Comparison of ENCODE assay signal across 17 mouse cellular contexts in the genomic region with DNA sequence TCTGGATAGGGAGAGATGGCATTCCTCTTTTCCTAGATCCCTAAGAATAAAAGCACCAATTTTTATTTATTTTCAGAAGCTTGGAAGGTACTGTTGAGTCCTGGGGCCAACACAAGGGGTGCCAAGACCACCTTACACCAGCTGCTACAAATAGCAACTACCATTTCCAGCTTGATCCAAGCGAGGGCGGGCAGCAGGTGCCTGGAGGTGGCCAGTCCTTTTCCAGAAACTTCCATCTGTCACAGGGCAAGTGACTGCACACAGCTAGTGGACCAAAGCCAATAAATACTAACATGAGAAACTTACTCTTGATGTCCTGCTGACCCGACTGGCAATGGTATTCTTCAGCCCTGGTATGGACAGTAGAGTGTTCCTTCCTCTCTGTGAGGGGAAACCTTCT.
A peak's percentile ranks its signal among the peaks of the same experiment; 100 is the strongest.
DNase-seq lines count a peak whose midpoint lies in the region; TF ChIP-seq lines count a peak whose summit lies in the region.
"Had no signal": no experiment of that assay in that cellular context is flagged by ENCODE, and none has a peak within 500 bp of the region (broad histone marks: within the 10 kb centered on the region; RNA-seq: fewer than 3 reads in every experiment).

No protein-coding gene starts in this region.

- 9% methylated on average over 3 of the region's 3 CpGs for WGBS in cerebellum, adult 2 months

- no peaks in the 10 kb centered on the region for H3K27me3 ChIP-seq in cerebellum, adult 2 months (ENCODE audit: control insufficient read depth, insufficient read depth, low read length)
- H3K27me3 ChIP-seq: forebrain, embryonic 13.5 days; heart, embryonic 12.5 days; hindbrain, embryonic 15.5 days had no signal

- H3K4me1 ChIP-seq in cerebellum, adult 2 months (ENCODE audit: control insufficient read depth, insufficient read depth, low read length): peaks cover 7% of the 10 kb centered on the region

- H3K4me3 ChIP-seq in cerebellum, adult 2 months (replicated peaks; ENCODE audit: insufficient read depth, low read depth, low read length): no peak overlapping the region
- H3K4me3 ChIP-seq: embryonic facial prominence, embryonic 10.5 days; forebrain, embryonic 13.5 days; gastrocnemius, adult 2 months; heart, embryonic 12.5 days; hindbrain, embryonic 10.5 days; hindbrain, embryonic 15.5 days had no signal

- no peak for TF ChIP-seq CTCF in cerebellum, adult 2 months (IDR thresholded peaks at IDR 0.05; ENCODE audit: borderline replicate concordance, insufficient read depth, low read depth, low read length)

- intact Hi-C loops in left cerebral cortex, postnatal 4 days (cut with DNase I): loop anchor here (10.0 kb wide), 1 partner anchor 531 kb away; no protein-coding TSS in a partner anchor

- DNase-seq in cerebellum, adult 11-12 months: peak; percentile 60
- DNase-seq in cerebellum, adult 11 months: no peak
- DNase-seq in left cerebral cortex, postnatal 4 days: peak; percentile 56
- DNase-seq in left cerebral cortex, adult 18-20 months (ENCODE audit: low spot score in 2 of 2): no peak
- peak; percentile 31 to 68 for DNase-seq in cerebellum, adult 2 months
- DNase-seq in cerebellum, postnatal 14 days: peak; percentile 66 to 76
- DNase-seq in embryo, embryonic 9.5 days (ENCODE audit: extremely low spot score): no peak
- DNase-seq in spleen, postnatal 36 days (ENCODE audit: low spot score in 2 of 2): no peak
- DNase-seq: adrenal gland, postnatal 10 days; gastrocnemius, adult 2 months; gastrocnemius, postnatal 25 days; kidney, adult 18-20 months had no signal

- no peak for TF ChIP-seq POLR2A in cerebellum, adult 2 months (IDR thresholded peaks at IDR 0.05; ENCODE audit: borderline replicate concordance, insufficient read depth, low read length)

- no peak overlapping the region for H3K27ac ChIP-seq in cerebellum, adult 2 months (ENCODE audit: insufficient read depth, low read length)
- H3K27ac ChIP-seq: embryonic facial prominence, embryonic 10.5 days; forebrain, embryonic 13.5 days; gastrocnemius, adult 2 months; hindbrain, embryonic 10.5 days; hindbrain, embryonic 15.5 days had no signal

Comparison
In these comparisons a context has a peak if more than half of its experiments do, and no peak if none do; other contexts are left out.
1. DNase-seq: peak in cerebellum, adult 11-12 months (single experiment), left cerebral cortex, postnatal 4 days (single experiment), cerebellum, adult 2 months (2 of 2) and cerebellum, postnatal 14 days (2 of 2); none in cerebellum, adult 11 months (single experiment), left cerebral cortex, adult 18-20 months (0 of 2), embryo, embryonic 9.5 days (single experiment) and spleen, postnatal 36 days (0 of 2).